ENCODE assay signal across 8 mouse cellular contexts in genomic region chr9:52047821-52048649, GRCm38 (mm10). TPM values are rescaled to one million over a fixed set of nuclear protein-coding genes. Genes with fewer than 3 reads are reported as not detected.
DNase-seq lines count a peak whose midpoint lies in the region; ATAC-seq lines count a peak whose summit lies in the region.

No protein-coding gene starts in this region.

- ATAC-seq in inflammation-experienced regulatory T-cells, adult 6 months = peak; percentile 83

- DNase-seq in adrenal gland, adult (ENCODE audit: inconsistent age in 2 of 2, low spot score in 1 of 2) = peak; percentile 89 to 96
- DNase-seq in embryo, embryonic 10 days (ENCODE audit: low spot score) = peak; percentile 79
- DNase-seq in gastrocnemius, postnatal 14 days = peak; percentile 89
- peak; percentile 72 to 82 for DNase-seq in left cerebral cortex, postnatal 25 days (ENCODE audit: low spot score in 2 of 2)
- peak; percentile 85 for DNase-seq in mesoderm, embryonic 11.5 days (ENCODE audit: low read depth, low spot score)
- peak; percentile 88 for DNase-seq in right cerebral cortex, postnatal 25 days
- DNase-seq in urinary bladder, postnatal 36 days (ENCODE audit: low spot score in 2 of 2) = peak; percentile 70 to 78

- intact Hi-C loops in gastrocnemius, postnatal 14 days (cut with DNase I; ENCODE audit: low total_unique reads) = no loop called here
- intact Hi-C loops in left cerebral cortex, postnatal 25 days (cut with DNase I) = loop anchor here (5.0 kb wide), 1 partner anchor 119 kb away; the partner anchor contains the start of gene Zc3h12c

RNA-seq across cellular contexts. Expression of gene Rdx, which starts 1.1 kb away (rescaled TPM):
- total RNA-seq in gastrocnemius, postnatal 14 days (2021) = 100 to 1,000 TPM; 101 to 103 TPM
- polyA plus RNA-seq in inflammation-experienced regulatory T-cells, adult 6 months (2017; shearing (Covaris generic)) = 10 to 100 TPM; 45.1 to 71.9 (median 50.0) TPM
- total RNA-seq in left cerebral cortex, postnatal 25 days (2021) = 10 to 100 TPM; 45.5 to 50.0 TPM

Comparison
In these comparisons a context has a peak if more than half of its experiments do, and no peak if none do; other contexts are left out.
1. Peak in every context shown above with its lines: DNase-seq and ATAC-seq.